Comparison of ENCODE assay signal across 9 mouse cellular contexts in the genomic region with DNA sequence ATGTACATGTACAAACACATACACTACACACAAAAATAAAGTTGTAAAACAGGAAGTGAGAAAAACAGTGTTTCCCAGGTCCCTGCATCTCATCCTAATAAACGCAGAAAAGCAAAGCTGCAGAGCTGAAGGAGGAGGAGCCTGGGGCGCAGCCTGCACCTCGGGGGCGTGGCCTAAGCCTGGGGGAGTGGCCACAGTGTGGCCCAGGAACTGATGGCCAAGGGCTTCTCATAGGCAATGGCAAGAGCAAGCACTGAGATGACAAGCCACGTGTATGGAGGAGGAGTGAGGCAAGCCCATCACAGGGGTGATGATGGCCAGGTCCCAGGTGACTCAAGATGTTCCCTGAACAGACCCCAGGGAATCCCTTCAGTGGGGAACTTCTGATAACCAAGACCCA. TPM values are rescaled to one million over a fixed set of nuclear protein-coding genes. Genes with fewer than 3 reads are reported as not detected.
DNase-seq lines count a peak whose midpoint lies in the region; ATAC-seq lines count a peak whose summit lies in the region.
"Had no signal": no experiment of that assay in that cellular context is flagged by ENCODE, and none has a peak within 500 bp of the region (broad histone marks: within the 10 kb centered on the region; RNA-seq: fewer than 3 reads in every experiment).

No protein-coding gene starts in this region.

- WGBS in liver, embryonic 12.5 days (ENCODE audit: insufficient replicate concordance) = 17% methylated on average over 5 of the region's 5 CpGs
- WGBS in liver, embryonic 13.5 days (ENCODE audit: insufficient replicate concordance) = 12% methylated on average over 5 of the region's 5 CpGs

- peak; percentile 58 for DNase-seq in adrenal gland, postnatal 14 days
- DNase-seq in adrenal gland, adult 18-20 months (ENCODE audit: low spot score in 2 of 2) = no peak
- DNase-seq in liver = peak; percentile 52
- DNase-seq in MEL-GATA-1-ER (ENCODE audit: extremely low read depth, low read depth) = peak; percentile 10
- DNase-seq in liver, embryonic 13.5 days = peak; percentile 15
- DNase-seq in ovary, postnatal 14 days (ENCODE audit: low spot score) = no peak
- DNase-seq in right cerebral cortex, postnatal 14 days = no peak
- DNase-seq: cerebellum, adult 18-20 months had no signal

- no peak overlapping the region for H3K9ac ChIP-seq in liver, embryonic 12.5 days
- no peak overlapping the region for H3K9ac ChIP-seq in liver, embryonic 13.5 days

- no peak overlapping the region for H3K27ac ChIP-seq in liver, embryonic 12.5 days
- no peak overlapping the region for H3K27ac ChIP-seq in liver, embryonic 13.5 days

- H3K4me2 ChIP-seq in liver, embryonic 12.5 days = no peak overlapping the region
- H3K4me2 ChIP-seq in liver, embryonic 13.5 days = no peak overlapping the region

- no peaks in the 10 kb centered on the region for H3K4me1 ChIP-seq in liver, embryonic 12.5 days
- H3K4me1 ChIP-seq in liver, embryonic 13.5 days (replicated peaks) = no peaks in the 10 kb centered on the region

- no peak overlapping the region for H3K4me3 ChIP-seq in liver, embryonic 12.5 days
- H3K4me3 ChIP-seq in liver, embryonic 13.5 days (replicated peaks) = no peak overlapping the region

- ATAC-seq in liver, embryonic 12.5 days = no peak
- ATAC-seq in liver, embryonic 13.5 days (ENCODE audit: low read depth) = no peak

- no peaks in the 10 kb centered on the region for H3K36me3 ChIP-seq in liver, embryonic 12.5 days
- H3K36me3 ChIP-seq in liver, embryonic 13.5 days = no peaks in the 10 kb centered on the region

- peaks cover 10% of the 10 kb centered on the region; the same call in 1 of the 2 replicates for H3K27me3 ChIP-seq in liver, embryonic 12.5 days (replicated peaks)
- H3K27me3 ChIP-seq in liver, embryonic 13.5 days = peaks cover 6% of the 10 kb centered on the region

- no peaks in the 10 kb centered on the region for H3K9me3 ChIP-seq in liver, embryonic 12.5 days (replicated peaks)
- no peaks in the 10 kb centered on the region for H3K9me3 ChIP-seq in liver, embryonic 13.5 days (replicated peaks)

RNA-seq across cellular contexts. Expression of gene Ulk4, which starts 35.2 kb away (rescaled TPM):
- total RNA-seq in adrenal gland, postnatal 14 days (2021) = 1.8 and 2.2 TPM in 2 replicates
- 1 to 10 TPM; 1.2 to 2.2 TPM for total RNA-seq in adrenal gland, adult 18-20 months (2021)
- 50.8 and 52.6 TPM in 2 replicates for polyA plus RNA-seq in liver, embryonic 12.5 days (2016; fragmentation: Nextera tagmentation; extraction: Ambion mirVana)
- 37.0 and 43.0 TPM in 2 replicates for polyA plus RNA-seq in liver, embryonic 13.5 days (2015; fragmentation: Nextera tagmentation; extraction: Ambion mirVana)

RNA-seq across cellular contexts. Expression of gene Trak1, which starts 55.5 kb away (rescaled TPM):
- total RNA-seq in adrenal gland, postnatal 14 days (2021) = 83.1 and 84.0 TPM in 2 replicates
- 10 to 100 TPM; 75.7 to 96.6 TPM for total RNA-seq in adrenal gland, adult 18-20 months (2021)
- polyA plus RNA-seq in liver, embryonic 12.5 days (2016; fragmentation: Nextera tagmentation; extraction: Ambion mirVana) = 10.3 and 11.0 TPM in 2 replicates
- polyA plus RNA-seq in liver, embryonic 13.5 days (2015; fragmentation: Nextera tagmentation; extraction: Ambion mirVana) = 3.6 and 4.8 TPM in 2 replicates

Comparison
In these comparisons a context has a peak if more than half of its experiments do, and no peak if none do; other contexts are left out.
1. DNase-seq: peak in adrenal gland, postnatal 14 days (single experiment), liver (single experiment), MEL-GATA-1-ER (single experiment) and liver, embryonic 13.5 days (single experiment); none in adrenal gland, adult 18-20 months (0 of 2), ovary, postnatal 14 days (single experiment) and right cerebral cortex, postnatal 14 days (single experiment).